Mouse (Mus musculus): Measurements from ENCODE around the gene Phf8. TPM values are rescaled to one million over a fixed set of nuclear protein-coding genes. Genes with fewer than 3 reads are reported as not detected.

The Phf8 gene
- polyA plus RNA-seq, 1 experiment, result 7.2 TPM

DNA sequence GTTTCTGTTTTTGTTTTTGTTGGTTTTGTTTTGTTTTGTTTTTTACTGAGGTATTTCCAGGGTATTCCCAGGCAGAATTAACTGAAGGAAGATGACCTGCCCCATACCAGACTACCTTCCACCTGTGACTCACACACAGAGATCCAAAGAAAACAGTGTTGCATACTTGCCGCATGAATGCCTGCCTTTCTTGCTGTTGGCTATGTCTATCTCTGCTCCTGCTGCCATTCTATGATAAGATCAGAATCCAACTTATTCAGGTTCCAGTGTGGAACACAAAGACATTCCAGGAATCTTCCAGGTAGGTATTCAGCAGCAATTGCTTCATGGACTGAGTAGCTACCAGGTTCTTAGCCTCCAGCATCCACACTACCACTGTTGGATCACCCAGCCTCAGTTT, 10.6 kb upstream of the Phf8 start:
- Histone ChIP-seq H3ac (ENCODE audit: control insufficient read depth, insufficient read length) (no peak overlapping the region), H3K36me3 (ENCODE audit: control insufficient read depth, insufficient read depth) (no peaks in the 10 kb centered on the region), H3K79me2 (ENCODE audit: control insufficient read depth, insufficient read depth) (no peaks in the 10 kb centered on the region), H3K4me2 (ENCODE audit: low read depth) (no peak overlapping the region), H3K27me3 (ENCODE audit: control insufficient read depth, insufficient read depth, insufficient read length) (no peaks in the 10 kb centered on the region), H3K4me3 (no peak overlapping the region)
- TF ChIP-seq CEBPB (IDR thresholded peaks at IDR 0.05; ENCODE audit: insufficient read depth, poor library complexity, severe bottlenecking) (no peak), MYOG (IDR thresholded peaks at IDR 0.05; ENCODE audit: control insufficient read depth in 1 of 3, insufficient read depth in 1 of 3, insufficient read length in 2 of 3, low read depth in 2 of 3) (no peak)

DNA sequence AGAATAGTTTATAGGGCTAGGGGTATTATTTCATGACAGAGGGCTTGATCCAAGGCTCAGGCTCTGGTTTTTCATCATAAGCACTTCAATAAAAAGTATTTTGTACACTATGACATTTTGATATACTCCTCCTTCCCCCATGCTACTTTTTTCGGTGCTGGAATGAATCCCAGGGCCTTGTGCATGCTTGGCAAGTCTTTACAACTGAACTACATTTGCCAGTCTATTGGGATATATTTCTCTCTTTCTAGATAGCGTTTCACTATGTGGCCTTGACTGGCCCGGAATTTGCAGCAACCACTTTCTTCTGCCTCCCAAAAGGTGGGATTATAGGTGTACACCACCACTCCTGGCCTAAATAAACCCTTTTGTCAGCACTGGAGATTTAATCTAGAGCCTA, 7.4 kb upstream of the Phf8 start:
- H3K4me3 ChIP-seq, result no peak overlapping the region
- no peak overlapping the region for H3K4me2 ChIP-seq (ENCODE audit: low read depth)
- H3K27me3 ChIP-seq (ENCODE audit: control insufficient read depth, insufficient read depth, insufficient read length), result no peaks in the 10 kb centered on the region
- no peak for TF ChIP-seq POLR2AphosphoS2 (IDR thresholded peaks at IDR 0.05; ENCODE audit: insufficient read length, low read depth)
- TF ChIP-seq TCF3 (IDR thresholded peaks at IDR 0.05; ENCODE audit: insufficient read length, low read depth), result no peak
- no peak for TF ChIP-seq MYOG (IDR thresholded peaks at IDR 0.05; ENCODE audit: control insufficient read depth in 1 of 3, insufficient read depth in 1 of 3, insufficient read length in 2 of 3, low read depth in 2 of 3)
- no peak for TF ChIP-seq POLR2A (IDR thresholded peaks at IDR 0.05; ENCODE audit: insufficient read length, low read depth)
- TF ChIP-seq USF1 (IDR thresholded peaks at IDR 0.05; ENCODE audit: low read depth), result no peak
- no peak for TF ChIP-seq E2F4 (IDR thresholded peaks at IDR 0.05; ENCODE audit: insufficient read depth)
- no peak for TF ChIP-seq MAX (IDR thresholded peaks at IDR 0.05; ENCODE audit: low read depth)
- TF ChIP-seq CEBPB (IDR thresholded peaks at IDR 0.05; ENCODE audit: insufficient read depth, poor library complexity, severe bottlenecking), result no peak
- TF ChIP-seq TCF12 (IDR thresholded peaks at IDR 0.05; ENCODE audit: insufficient read depth, poor library complexity, severe bottlenecking), result no peak
- no peak for TF ChIP-seq REST (IDR thresholded peaks at IDR 0.05; ENCODE audit: insufficient read depth, insufficient read length)
- no peak for TF ChIP-seq SRF (IDR thresholded peaks at IDR 0.05; ENCODE audit: control insufficient read depth, insufficient read length, low read depth)
- TF ChIP-seq MYOD1 (IDR thresholded peaks at IDR 0.05; ENCODE audit: control insufficient read depth in 1 of 3, insufficient read length in 2 of 3, low read depth in 2 of 3), result no peak
- H3ac ChIP-seq (ENCODE audit: control insufficient read depth, insufficient read length), result no peak overlapping the region
- H3K79me2 ChIP-seq (ENCODE audit: control insufficient read depth, insufficient read depth), result no peaks in the 10 kb centered on the region
- no peaks in the 10 kb centered on the region for H3K36me3 ChIP-seq (ENCODE audit: control insufficient read depth, insufficient read depth)

DNA sequence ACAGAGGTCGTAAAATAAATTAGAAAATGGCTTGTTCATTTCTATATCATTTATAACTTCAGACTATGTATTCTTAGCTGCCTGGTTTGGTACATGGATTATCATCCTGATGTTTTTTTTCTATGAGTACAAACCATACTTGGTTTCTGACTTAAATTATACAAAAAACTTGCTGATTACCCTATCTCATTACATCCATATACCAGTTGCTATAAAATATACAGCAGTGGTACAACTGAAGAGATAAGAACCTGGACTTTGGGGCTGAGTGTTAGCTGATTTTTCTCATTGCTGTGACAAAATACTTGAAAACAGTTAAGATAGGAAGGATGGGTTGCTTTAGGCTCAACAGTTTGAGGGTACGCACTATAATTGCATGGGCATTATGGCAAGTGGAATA, 6.8 kb upstream of the Phf8 start:
- no peaks in the 10 kb centered on the region for H3K27me3 ChIP-seq (ENCODE audit: control insufficient read depth, insufficient read depth, insufficient read length)
- H3ac ChIP-seq (ENCODE audit: control insufficient read depth, insufficient read length), result no peak overlapping the region
- H3K36me3 ChIP-seq (ENCODE audit: control insufficient read depth, insufficient read depth), result no peaks in the 10 kb centered on the region
- TF ChIP-seq POLR2AphosphoS2 (IDR thresholded peaks at IDR 0.05; ENCODE audit: insufficient read length, low read depth) (no peak), REST (IDR thresholded peaks at IDR 0.05; ENCODE audit: insufficient read depth, insufficient read length) (no peak), MAX (IDR thresholded peaks at IDR 0.05; ENCODE audit: low read depth) (no peak), CEBPB (IDR thresholded peaks at IDR 0.05; ENCODE audit: insufficient read depth, poor library complexity, severe bottlenecking) (no peak), MYOD1 (IDR thresholded peaks at IDR 0.05; ENCODE audit: control insufficient read depth in 1 of 3, insufficient read length in 2 of 3, low read depth in 2 of 3) (no peak), SRF (IDR thresholded peaks at IDR 0.05; ENCODE audit: control insufficient read depth, insufficient read length, low read depth) (no peak), USF1 (IDR thresholded peaks at IDR 0.05; ENCODE audit: low read depth) (no peak), POLR2A (IDR thresholded peaks at IDR 0.05; ENCODE audit: insufficient read length, low read depth) (no peak), E2F4 (IDR thresholded peaks at IDR 0.05; ENCODE audit: insufficient read depth) (no peak), MYOG (IDR thresholded peaks at IDR 0.05; ENCODE audit: control insufficient read depth in 1 of 3, insufficient read depth in 1 of 3, insufficient read length in 2 of 3, low read depth in 2 of 3) (no peak), TCF12 (IDR thresholded peaks at IDR 0.05; ENCODE audit: insufficient read depth, poor library complexity, severe bottlenecking) (no peak), TCF3 (IDR thresholded peaks at IDR 0.05; ENCODE audit: insufficient read length, low read depth) (no peak)
- H3K4me2 ChIP-seq (ENCODE audit: low read depth), result no peak overlapping the region
- H3K4me3 ChIP-seq, result no peak overlapping the region
- H3K79me2 ChIP-seq (ENCODE audit: control insufficient read depth, insufficient read depth), result no peaks in the 10 kb centered on the region

DNA sequence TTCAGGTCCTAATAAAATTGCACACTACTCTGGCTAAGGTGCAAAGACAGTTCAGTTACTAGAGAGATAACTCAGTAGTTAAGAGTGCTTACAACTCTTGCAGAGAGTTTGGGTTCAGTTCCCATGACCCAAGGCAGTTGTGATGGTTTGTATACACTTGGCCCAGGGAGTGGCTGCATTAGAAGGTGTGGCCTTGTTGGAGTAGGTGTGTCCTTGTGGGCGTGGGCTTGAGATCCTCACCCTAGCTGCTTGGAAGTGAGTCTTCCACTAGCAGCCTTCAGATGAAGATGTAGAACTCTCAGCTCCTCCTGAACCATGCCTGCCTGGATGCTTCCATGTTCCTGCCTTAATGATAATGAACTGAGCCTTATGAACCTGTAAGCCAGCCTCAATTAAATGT, 2.3 kb upstream of the Phf8 start:
- no peak overlapping the region for H3K4me3 ChIP-seq
- no peaks in the 10 kb centered on the region for H3K36me3 ChIP-seq (ENCODE audit: control insufficient read depth, insufficient read depth)
- H3K79me2 ChIP-seq (ENCODE audit: control insufficient read depth, insufficient read depth), result no peaks in the 10 kb centered on the region
- H3K4me2 ChIP-seq (ENCODE audit: low read depth), result no peak overlapping the region
- no peaks in the 10 kb centered on the region for H3K27me3 ChIP-seq (ENCODE audit: control insufficient read depth, insufficient read depth, insufficient read length)
- TF ChIP-seq TCF12 (IDR thresholded peaks at IDR 0.05; ENCODE audit: insufficient read depth, poor library complexity, severe bottlenecking) (no peak), POLR2A (IDR thresholded peaks at IDR 0.05; ENCODE audit: insufficient read length, low read depth) (no peak), MYOG (IDR thresholded peaks at IDR 0.05; ENCODE audit: control insufficient read depth in 1 of 3, insufficient read depth in 1 of 3, insufficient read length in 2 of 3, low read depth in 2 of 3) (no peak), E2F4 (IDR thresholded peaks at IDR 0.05; ENCODE audit: insufficient read depth) (no peak), SRF (IDR thresholded peaks at IDR 0.05; ENCODE audit: control insufficient read depth, insufficient read length, low read depth) (no peak), CEBPB (IDR thresholded peaks at IDR 0.05; ENCODE audit: insufficient read depth, poor library complexity, severe bottlenecking) (no peak), TCF3 (IDR thresholded peaks at IDR 0.05; ENCODE audit: insufficient read length, low read depth) (no peak), POLR2AphosphoS2 (IDR thresholded peaks at IDR 0.05; ENCODE audit: insufficient read length, low read depth) (no peak), MAX (IDR thresholded peaks at IDR 0.05; ENCODE audit: low read depth) (no peak), REST (IDR thresholded peaks at IDR 0.05; ENCODE audit: insufficient read depth, insufficient read length) (no peak), USF1 (IDR thresholded peaks at IDR 0.05; ENCODE audit: low read depth) (no peak), MYOD1 (IDR thresholded peaks at IDR 0.05; ENCODE audit: control insufficient read depth in 1 of 3, insufficient read length in 2 of 3, low read depth in 2 of 3) (no peak)
- H3ac ChIP-seq (ENCODE audit: control insufficient read depth, insufficient read length), result no peak overlapping the region

DNA sequence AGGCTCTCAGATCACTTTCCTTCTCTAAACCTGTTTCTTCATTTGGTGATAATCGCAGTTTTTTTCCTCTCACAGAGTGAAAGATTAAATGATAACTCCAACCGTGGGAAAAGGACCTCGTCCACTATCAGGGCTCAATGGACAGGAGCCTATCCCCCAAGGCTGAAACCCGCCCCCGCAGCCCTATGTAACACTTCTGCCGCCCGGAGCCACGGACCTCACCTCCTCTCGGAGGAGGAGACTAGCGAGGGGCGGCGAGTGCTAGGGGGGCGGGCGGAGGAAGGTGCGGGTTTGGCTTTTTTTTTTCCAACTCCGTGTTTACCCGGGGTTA, 380 bp upstream of the Phf8 start:
- no peaks in the 10 kb centered on the region for H3K79me2 ChIP-seq (ENCODE audit: control insufficient read depth, insufficient read depth)
- TF ChIP-seq USF1 (IDR thresholded peaks at IDR 0.05; ENCODE audit: low read depth) (no peak), MYOG (IDR thresholded peaks at IDR 0.05; ENCODE audit: control insufficient read depth in 1 of 3, insufficient read depth in 1 of 3, insufficient read length in 2 of 3, low read depth in 2 of 3) (no peak), SRF (IDR thresholded peaks at IDR 0.05; ENCODE audit: control insufficient read depth, insufficient read length, low read depth) (no peak)
- H3K4me3 ChIP-seq, result peak overlapping the region; percentile 71
- H3ac ChIP-seq (ENCODE audit: control insufficient read depth, insufficient read length), result no peak overlapping the region
- peak overlapping the region; percentile 65 for H3K4me2 ChIP-seq (ENCODE audit: low read depth)
- no peaks in the 10 kb centered on the region for H3K36me3 ChIP-seq (ENCODE audit: control insufficient read depth, insufficient read depth)
- no peaks in the 10 kb centered on the region for H3K27me3 ChIP-seq (ENCODE audit: control insufficient read depth, insufficient read depth, insufficient read length)

Measured in myocyte (in vitro differentiated cells).